Mouse (Mus musculus) splenic B cell, adult 2 months (primary cell): ENCODE results near the gene Tbc1d21.
A peak's percentile ranks its signal among the peaks of the same experiment; 100 is the strongest.

Experiments
- DNase-seq: peaks from one replicate; pipeline ENCODE4 v3.0.0-alpha.2; 2011; ENCODE audit warnings: low read depth, low spot score
- H3K27me3 ChIP-seq: 2 replicates; pipeline ENCODE4 v1.6.1; 2012; ENCODE audit warnings: mild to moderate bottlenecking, low read length, moderate library complexity, mixed read lengths; ENCODE audit not compliant: control insufficient read depth, poor library complexity, insufficient read depth, severe bottlenecking
- H3K36me3 ChIP-seq: 2 replicates; pipeline ENCODE4 v1.6.1; 2012; ENCODE audit warnings: mild to moderate bottlenecking, low read length, moderate library complexity, mixed read lengths; ENCODE audit not compliant: control insufficient read depth, poor library complexity, insufficient read depth, severe bottlenecking

Gene Tbc1d21

DNA sequence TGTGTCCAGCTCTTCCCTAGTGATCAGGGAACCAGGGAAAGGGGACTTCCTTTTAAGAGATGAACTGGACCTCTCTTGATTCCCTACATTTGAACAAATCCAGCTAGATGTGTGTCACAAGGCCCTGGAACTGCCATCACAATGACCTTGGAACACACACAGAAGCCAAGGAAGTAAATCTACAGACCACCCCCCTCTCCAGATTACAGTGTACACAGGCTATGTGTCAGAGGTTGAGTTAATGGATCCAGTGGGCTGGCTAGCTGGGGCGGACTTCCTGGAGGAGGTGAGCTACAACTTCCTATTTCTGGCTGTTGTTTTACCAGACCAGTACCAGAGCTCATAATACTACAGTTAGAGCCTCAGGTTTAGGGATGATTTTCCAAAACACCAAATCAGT lies at the start of gene Tbc1d21:
Tbc1d21 (minus strand) TSS at position 101 of the 400 bp plus-strand sequence.
- Histone ChIP-seq H3K36me3 (no peaks in the 10 kb centered on the region), H3K27me3 (no peaks in the 10 kb centered on the region)
- no peak for DNase-seq

DNA sequence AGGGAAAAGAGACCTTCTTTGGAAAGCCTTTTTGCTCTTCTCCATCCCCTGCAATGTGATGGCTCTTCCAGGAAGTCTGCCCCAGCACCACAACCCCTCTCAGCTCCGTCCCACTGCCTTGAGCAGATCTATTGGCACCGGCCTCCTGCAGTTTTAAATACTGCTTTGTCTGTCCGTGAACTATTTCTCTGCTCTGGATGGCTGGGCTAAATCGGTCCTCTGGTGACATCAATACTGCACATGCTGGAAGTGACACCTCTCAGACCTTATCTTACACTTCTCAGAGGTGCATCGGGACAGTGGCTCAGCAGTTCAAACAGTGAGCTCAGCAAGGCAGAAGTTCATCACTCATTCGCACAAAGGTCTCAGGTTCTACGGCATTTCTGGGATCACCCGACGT lies 41.3 kb upstream of the Tbc1d21 start:
- Histone ChIP-seq H3K27me3 (no peaks in the 10 kb centered on the region), H3K36me3 (no peaks in the 10 kb centered on the region)
- no peak for DNase-seq

GRCm38 (mm10) chr9:58410057-58410735 lies 39.9 kb upstream of the Tbc1d21 start:
- no peaks in the 10 kb centered on the region for H3K36me3 ChIP-seq
- no peaks in the 10 kb centered on the region for H3K27me3 ChIP-seq
- DNase-seq: no peak

DNA sequence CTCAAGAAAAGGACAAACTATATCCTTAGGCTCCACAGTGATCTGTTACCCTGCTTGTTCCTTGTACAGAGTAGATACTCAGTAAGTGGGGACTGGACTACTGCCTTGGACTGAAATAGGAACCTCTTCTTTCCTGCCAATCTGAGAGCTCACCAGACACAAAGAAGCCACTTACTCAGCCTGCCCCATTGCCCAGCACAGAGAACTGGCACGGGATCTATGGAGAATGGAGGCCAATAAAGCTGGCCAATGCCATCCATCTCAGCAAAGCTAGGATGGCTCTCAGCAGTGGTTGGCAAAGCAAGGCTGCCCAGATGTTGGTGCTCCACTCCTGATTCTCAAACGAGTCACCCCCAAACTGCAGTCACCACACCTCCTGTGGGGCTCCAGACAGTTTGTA lies 39.0 kb upstream of the Tbc1d21 start:
- Histone ChIP-seq H3K27me3 (no peaks in the 10 kb centered on the region), H3K36me3 (no peaks in the 10 kb centered on the region)
- DNase-seq: no peak

- no peaks in the 10 kb centered on the region for H3K36me3 ChIP-seq
- DNase-seq: no peak
- no peaks in the 10 kb centered on the region for H3K27me3 ChIP-seq
Measured at GRCm38 (mm10) chr9:58404412-58404811, 34.2 kb upstream of the Tbc1d21 start.

DNA sequence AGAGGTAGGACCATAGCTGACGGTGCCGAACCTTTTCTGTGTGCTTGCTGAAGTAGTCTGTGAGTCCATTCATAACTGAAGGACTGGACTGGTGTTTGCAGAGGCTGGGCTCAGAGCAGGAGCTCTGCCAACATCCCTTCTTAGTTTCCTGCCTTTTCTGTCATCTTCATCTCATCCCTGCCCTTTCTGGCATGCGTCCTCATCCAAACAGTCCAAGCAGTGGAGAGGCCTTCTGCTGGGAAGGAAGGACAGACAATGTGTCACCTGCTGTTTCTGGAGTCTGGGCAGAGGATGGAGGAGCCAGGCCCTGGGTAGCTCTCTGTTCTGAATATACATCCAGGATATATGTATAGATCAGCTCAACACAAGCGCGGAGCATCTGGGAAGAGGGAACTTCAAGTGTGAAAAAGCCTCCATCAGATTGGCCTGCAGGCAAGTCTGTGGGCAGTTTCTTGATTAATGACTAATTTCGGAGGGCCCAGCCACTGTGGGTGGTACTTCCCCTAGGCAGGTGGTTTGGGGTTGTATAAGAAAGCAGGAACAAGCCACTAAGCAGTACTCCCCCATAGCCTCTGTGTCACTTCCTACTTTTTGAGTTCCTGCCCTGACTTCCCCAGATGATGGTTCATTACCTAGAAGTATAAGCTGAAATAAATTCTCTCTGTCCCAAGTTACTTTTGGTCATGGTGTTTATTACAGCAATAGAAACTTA lies 31.3 kb upstream of the Tbc1d21 start:
- Histone ChIP-seq H3K36me3 (no peaks in the 10 kb centered on the region), H3K27me3 (no peaks in the 10 kb centered on the region)
- peak; percentile 37 for DNase-seq

DNA sequence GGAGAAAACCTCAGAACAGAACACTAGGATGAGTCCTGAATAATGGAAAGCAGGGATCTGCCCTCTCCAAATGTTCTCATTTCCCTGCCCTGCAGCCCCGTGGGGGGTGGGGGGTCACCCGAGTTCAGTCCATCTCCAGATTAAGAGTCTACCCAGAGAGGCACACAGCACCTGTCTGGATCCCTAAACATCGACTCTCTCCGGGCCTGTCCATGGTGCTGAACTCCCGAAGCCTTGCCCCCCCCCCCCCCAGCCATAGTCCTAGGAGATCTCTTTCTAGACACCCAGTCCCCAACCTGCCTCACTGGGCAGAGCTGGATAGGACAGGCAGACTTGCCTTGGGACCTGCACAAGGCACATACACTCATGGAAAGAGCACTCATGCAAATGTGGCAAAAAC lies 29.4 kb upstream of the Tbc1d21 start:
- H3K36me3 ChIP-seq: no peaks in the 10 kb centered on the region
- no peak for DNase-seq
- H3K27me3 ChIP-seq: no peaks in the 10 kb centered on the region

- no peaks in the 10 kb centered on the region for H3K27me3 ChIP-seq
- no peaks in the 10 kb centered on the region for H3K36me3 ChIP-seq
- no peak for DNase-seq
Measured at GRCm38 (mm10) chr9:58394605-58395004, 24.4 kb upstream of the Tbc1d21 start.

GRCm38 (mm10) chr9:58393875-58394274 lies 23.6 kb upstream of the Tbc1d21 start:
- Histone ChIP-seq H3K27me3 (no peaks in the 10 kb centered on the region), H3K36me3 (no peaks in the 10 kb centered on the region)
- no peak for DNase-seq

DNA sequence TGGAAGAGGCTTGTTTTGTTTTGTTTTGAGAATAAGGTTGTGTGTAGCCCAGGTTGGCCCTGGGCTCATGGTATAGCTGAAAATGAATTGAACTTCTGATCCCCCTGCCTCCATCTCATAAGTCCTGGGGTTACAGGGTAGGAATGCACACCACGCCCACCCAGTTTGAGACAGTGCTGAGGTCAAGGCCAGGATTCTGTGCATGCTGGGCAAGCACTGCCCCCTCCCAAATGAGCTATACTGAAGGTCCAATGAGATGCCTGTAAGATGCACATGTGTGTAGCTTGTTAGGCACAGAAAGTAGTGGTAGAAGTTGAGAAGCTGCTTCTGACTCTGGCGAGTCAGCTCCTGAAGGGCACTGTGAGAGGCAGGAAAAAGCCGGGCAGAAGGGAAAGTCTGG lies 18.1 kb upstream of the Tbc1d21 start:
- DNase-seq: no peak
- Histone ChIP-seq H3K36me3 (no peaks in the 10 kb centered on the region), H3K27me3 (no peaks in the 10 kb centered on the region)

DNA sequence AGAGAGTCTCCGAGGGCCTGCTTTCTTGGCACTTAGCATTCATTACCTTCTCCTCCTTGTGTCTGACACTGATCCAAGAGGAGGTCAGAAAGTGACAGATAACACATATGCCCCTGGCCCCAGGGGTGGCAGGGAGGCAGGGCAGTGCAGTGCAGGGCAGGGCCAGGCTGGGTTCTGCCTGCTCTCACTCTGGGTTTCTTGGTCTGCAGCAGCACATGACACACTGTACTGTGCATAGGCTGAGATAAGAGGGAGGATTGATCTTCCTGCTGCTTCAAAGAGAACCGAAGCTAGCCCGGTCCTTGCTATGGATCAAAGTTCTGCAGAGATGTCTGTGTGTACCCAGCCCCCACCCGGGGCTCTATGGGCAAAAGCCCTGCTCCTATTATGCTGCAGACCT lies 8.6 kb upstream of the Tbc1d21 start:
- DNase-seq: no peak
- Histone ChIP-seq H3K36me3 (no peaks in the 10 kb centered on the region), H3K27me3 (no peaks in the 10 kb centered on the region)

DNA sequence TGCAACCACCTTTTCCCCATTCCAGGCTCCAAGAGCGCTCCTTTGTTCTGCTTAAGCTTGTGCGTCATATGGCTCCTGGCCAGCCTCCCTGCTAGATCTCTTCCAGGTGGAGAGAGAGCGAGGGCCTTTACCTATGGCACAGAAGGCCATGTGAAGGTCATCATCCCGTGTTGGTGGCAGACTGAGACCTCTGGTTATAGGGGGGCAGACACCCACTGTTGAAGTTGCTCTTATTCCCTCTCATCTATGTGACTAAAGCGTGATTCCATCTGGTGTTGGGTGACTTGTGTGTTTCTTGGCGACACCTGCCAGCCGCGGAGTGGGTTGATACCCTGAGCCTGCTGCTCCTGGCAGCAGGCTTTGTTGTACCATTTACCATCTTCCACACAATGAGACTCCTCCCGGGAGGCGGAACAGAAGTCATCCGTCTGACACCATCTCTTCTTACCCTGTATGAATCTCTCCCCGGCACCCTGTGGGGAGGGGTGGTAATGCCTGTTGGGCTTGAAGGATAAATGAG lies 3.7 kb upstream of the Tbc1d21 start:
- no peak for DNase-seq
- H3K27me3 ChIP-seq: no peaks in the 10 kb centered on the region
- no peaks in the 10 kb centered on the region for H3K36me3 ChIP-seq

DNA sequence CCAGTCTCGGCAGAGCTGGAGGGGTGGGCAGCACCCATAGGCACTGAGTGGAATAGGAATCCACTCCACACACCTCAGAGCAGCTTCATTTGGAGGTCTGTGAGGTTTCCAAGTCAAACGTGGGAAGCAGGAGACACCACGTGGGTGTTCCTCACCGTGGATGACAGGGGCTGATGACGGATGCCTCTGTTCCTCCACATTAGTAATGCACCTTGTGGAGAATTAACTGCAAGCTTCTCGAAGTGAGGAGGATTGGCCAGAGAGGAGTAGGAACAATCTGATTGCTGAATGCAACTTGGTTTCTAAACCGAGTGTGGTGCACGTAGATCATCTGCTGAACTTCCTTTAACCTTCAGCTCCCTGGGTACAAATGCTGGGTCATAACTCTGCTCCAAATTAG lies 1.7 kb upstream of the Tbc1d21 start:
- Histone ChIP-seq H3K27me3 (no peaks in the 10 kb centered on the region), H3K36me3 (no peaks in the 10 kb centered on the region)
- DNase-seq: no peak

- DNase-seq: peak; percentile 71
- Histone ChIP-seq H3K36me3 (no peaks in the 10 kb centered on the region), H3K27me3 (no peaks in the 10 kb centered on the region)
Measured at GRCm38 (mm10) chr9:58369644-58370043, 611 bp downstream of the Tbc1d21 start.

- Histone ChIP-seq H3K27me3 (no peaks in the 10 kb centered on the region), H3K36me3 (no peaks in the 10 kb centered on the region)
- DNase-seq: no peak
Measured at GRCm38 (mm10) chr9:58364325-58364724, 5.9 kb downstream of the Tbc1d21 start.
